Mouse (Mus musculus) left cerebral cortex, postnatal 14 days (tissue): Measurements from ENCODE around the gene H2-Ob. TPM values are rescaled to one million over a fixed set of nuclear protein-coding genes. Genes with fewer than 3 reads are reported as not detected.
A peak's percentile ranks its signal among the peaks of the same experiment; 100 is the strongest.

ENCODE experiments used
- DNase-seq, 2 experiments: peaks; one replicate each; pipeline ENCODE4 v3.0.0; 2021 to 2022; ENCODE audit warnings: low spot score in 2 of 2, mixed read lengths in 1 of 2
- intact Hi-C: fragments of 180-260 bp; cut with DNase I; formaldehyde crosslinking; loops from one replicate; pipeline ENCODE4 v1.15.1; 2025
- total RNA-seq, 2 experiments: library from RNA; stranded (reverse); gene quantifications; 2 replicates each; pipeline ENCODE4 v1.2.3; 2021

Gene H2-Ob
- total RNA-seq, 2 experiments from 2014 or later: 0.15 TPM; not detected in 1

DNA sequence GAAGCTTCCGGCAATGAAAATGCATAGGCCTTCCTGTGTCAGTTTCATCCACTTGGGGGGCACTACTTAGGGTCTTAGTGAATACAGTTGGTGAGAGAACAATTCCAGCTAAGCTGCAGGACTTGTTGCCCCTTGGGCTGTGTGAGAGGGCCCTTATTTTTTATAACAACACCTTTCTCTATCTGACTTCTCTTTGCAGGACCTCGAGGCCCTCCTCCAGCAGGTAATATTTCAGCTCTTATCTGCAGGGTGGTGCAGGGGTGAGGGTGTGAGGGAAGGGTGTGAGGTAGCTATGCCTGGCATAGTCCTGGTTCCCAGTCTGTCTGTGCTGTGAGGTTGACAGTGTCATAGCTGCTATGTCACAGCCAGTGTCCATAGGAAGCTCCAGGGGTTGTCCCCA, 29.6 kb downstream of the H2-Ob start:
- intact Hi-C loops: no loop called here
- DNase-seq: no peak

DNA sequence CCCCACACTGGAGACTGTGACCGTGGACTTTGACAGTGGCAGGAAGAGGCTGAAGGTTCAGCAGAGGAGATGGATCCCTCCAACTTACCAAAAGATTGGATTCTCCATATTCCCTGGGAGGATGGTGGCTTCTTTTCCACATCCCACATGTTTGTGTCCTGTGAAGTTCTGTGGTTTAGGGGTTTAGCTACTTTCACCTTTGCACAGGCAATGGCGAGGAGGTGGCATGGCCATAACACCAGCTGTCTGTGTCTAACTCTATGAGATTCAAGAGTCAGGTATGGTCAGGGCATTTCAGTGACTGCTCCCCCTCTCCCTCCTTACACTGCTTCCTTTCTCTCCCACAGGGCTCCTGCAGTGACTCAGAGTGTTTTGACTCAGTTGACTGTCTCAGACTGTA, 30.0 kb downstream of the H2-Ob start:
- intact Hi-C loops: no loop called here
- no peak for DNase-seq

DNA sequence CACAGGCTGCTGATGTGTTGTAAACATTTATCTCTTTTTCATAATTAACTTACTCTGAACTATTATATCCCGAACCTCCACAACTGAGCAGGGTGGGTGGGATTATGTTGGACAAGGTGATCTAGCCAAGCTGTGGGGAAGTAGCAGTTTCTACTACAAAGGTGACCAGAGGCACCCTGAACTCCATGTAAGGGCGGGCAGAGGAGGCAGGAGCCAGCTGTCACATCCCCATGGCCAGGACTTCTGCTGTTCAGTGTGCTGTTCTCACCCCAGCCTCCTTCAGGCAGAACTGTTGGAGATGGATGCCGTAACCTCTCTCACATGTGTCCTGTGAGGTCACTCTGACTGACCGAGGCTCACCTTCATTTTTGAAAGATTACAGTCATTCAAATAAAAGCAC, 31.1 kb downstream of the H2-Ob start:
- DNase-seq: no peak
- intact Hi-C loops: no loop called here

DNA sequence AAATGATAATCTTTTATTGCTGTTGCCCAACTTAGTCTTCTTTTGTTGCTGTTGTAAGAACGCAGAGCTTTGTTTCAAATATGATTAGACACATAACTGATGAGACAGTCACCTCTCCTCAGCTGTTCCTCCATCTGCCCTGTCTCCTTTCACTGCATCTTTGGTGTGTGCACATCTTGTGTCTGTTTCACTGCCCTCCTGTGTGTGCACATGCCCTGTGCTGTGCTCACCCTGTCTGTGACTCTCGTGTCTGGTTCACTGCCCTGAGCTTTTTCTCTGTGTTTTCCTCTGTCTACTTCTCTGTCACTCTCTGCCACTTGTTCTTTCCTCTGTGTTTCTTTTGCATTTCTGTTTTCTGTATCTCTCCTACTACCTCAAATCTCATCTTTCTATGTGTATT, 31.5 kb downstream of the H2-Ob start:
- DNase-seq: no peak
- intact Hi-C loops: no loop called here

DNA sequence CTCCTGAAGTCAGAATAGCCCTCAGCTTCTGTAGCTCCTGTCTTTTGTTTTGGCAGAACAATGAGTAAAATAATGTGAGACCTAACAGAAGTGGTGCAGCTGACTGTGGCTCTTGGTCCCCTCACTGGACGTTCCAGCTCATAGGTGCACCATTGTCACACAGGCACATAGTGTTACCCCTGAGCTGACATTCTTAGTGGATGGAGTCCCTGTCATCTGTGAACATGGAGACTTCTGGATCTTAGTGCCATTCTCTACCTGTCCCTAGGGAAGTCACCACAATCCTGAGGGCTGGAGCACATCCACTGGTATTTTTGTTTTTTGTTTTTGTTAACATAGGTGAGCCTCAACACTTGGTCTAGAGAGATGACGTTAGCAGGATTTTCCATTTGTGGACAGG, 32.2 kb downstream of the H2-Ob start:
- no peak for DNase-seq
- intact Hi-C loops: no loop called here

DNA sequence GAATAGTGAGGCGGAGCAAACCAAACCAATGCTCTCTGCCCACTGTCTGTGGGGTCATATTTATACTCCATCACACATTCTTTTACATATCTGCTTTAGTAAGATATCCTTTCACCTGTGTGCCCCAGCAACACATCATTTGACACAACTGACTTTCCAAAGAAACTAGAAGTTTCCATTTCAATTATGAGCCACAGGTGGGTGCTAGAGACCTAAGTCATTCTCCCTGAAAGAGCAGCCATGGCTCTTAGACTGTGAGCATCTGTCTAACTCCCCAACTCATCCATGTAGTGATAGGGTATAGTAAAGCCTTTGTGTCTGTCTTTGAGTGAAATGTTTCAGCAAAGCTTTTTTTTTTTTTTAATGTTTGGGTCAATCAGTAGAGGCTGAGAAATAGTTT, 33.4 kb downstream of the H2-Ob start:
- DNase-seq: no peak
- intact Hi-C loops: no loop called here

DNA sequence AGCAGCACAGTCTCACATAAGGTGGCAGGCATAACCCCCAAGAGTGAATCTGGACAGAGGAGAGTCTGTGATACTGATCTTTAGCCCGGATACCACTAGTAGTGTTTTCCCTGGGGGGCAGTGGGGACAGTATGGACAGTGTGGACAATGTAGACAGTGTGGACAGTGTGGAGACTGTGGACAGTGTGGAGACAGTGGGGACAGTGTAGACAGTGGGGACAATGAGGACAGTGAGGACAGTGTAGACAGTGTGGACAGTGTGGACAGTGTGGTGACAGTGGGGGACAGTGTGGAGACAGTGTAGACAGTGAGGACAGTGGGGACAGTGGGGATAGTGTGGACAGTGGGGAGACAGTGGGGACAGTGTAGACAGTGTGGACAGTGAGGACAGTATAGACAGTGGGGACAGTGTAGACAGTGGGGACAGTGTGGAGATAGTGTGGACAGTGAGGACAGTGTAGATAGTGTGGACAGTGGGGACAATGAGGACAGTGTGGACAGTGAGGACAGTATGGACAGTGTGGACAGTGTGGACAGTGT, 41.9 kb downstream of the H2-Ob start:
- DNase-seq: no peak

DNA sequence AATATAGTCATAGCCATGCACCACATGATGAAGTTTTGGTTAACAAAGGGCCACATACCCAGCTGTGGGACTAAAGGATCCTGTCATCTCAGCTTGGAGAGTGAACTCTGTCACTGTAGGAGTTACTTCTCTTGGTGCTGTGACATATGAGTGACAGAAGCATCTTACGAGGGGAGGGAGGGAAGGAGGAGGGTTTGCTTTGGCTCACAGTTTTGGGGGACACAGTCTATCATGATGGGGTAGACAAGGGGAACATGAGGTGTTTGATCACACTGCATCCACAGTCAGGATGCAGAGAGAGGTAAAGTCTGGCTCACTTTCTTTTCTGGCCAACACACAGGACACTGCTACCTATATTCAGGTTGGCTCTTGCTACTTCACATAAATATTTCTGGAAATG, 43.1 kb downstream of the H2-Ob start:
- no peak for DNase-seq
- intact Hi-C loops: no loop called here

More for the DNA sequence above, 41.9 kb downstream of the H2-Ob start:
- intact Hi-C loops: no loop called here

DNA sequence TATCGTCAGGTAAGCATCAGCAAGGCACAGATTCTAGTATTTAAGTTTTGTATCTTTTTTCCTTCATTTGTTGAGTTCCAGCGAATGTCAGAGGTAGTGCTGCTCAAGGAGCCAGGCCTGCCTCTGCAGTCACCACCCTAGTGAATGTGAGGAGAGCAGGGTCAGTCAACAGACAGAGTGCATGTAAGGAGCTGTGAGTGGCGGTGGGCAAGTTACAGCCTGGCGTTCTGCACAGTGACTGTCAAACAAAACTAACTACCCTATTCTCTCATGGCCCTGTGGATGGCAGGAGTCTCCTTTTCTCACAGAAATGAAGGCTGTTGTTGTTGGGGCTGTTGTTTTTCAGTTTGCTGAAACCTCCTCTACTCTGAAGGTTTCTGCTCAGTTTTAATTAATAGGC, 46.7 kb downstream of the H2-Ob start:
- intact Hi-C loops: no loop called here
- DNase-seq: no peak

DNA sequence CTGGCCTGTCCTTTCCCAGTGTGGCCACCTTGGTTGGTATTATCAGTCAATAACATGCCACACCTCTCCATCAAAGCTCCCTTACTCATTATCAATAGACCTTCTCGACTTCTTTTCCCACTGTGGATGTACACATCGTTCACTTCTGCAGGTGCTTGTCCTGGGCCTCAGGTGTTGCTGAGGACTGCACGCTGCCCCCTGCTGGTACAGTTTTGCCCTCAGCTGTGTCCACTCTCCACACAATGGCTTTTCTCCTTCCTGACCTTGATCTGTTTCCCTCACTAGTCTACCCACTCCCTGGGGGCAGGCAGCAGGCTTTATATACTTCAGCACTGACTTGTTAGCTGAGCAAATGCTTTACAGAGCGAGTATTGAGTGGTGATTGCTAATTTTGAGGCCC, 47.1 kb downstream of the H2-Ob start:
- DNase-seq: no peak
- intact Hi-C loops: no loop called here

DNA sequence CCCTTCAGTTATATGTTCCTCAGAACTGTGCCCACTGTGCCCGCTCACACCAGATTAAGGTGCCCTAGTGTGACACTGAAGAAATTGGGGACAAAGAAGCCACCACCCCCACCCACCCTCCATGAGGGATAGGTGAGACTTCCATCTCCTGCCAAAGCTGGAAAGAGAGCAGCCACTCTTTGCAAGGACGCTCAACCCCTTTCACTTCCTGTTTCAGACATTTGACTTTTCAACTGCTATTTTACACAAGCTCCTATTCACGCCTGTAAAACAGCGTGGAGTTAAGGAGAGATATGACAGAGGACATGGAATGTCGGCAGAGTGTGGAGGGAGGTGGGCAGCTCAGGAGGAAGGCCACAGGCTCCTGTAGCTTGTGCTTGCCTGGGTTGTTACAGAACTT, 47.8 kb downstream of the H2-Ob start:
- intact Hi-C loops: no loop called here
- DNase-seq: no peak

DNA sequence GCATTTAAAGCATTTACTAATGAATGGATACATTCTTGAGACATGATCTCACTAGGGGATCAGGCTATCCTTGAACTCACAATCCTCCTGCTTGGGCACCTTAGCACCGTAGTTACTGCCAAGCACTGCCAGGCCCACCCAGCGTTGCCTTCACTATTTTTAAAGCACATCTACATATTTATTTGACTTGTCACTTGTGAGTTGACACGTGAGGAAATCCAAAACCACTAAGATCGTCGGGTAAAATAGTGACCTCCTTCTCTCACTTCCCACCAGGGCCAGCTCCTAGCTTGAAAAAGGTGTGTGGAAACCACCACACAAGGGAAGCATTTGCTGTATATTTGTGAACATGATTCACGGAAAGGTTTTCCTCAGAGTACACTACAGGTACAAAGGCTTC, 48.3 kb downstream of the H2-Ob start:
- intact Hi-C loops: no loop called here
- no peak for DNase-seq

DNA sequence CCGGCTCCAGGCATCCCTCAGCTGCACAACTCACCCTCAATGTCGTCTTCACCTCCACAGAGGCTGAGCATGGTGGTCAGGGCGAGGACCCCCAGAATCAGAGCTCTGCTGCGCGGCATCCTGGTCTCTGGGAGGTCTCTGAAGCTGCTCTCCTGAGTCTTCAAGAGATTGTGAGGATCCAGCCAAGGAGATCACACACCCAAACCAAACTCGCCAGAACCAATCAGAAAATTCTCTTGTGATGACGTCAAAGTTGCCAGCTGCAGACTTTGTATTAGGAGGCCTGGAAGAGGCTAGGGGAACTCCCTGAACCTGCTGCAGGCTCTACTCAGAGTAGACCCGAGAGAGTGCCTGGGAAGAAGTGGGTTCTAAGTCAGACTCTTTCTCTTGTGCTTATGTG, 48.9 kb downstream of the H2-Ob start, which contains the start of gene H2-Aa:
Gene H2-Aa, minus strand, starts transcription at position 176 of the 400 bp plus-strand sequence.
- peak; percentile 84 to 89 for DNase-seq
- intact Hi-C loops: no loop called here

DNA sequence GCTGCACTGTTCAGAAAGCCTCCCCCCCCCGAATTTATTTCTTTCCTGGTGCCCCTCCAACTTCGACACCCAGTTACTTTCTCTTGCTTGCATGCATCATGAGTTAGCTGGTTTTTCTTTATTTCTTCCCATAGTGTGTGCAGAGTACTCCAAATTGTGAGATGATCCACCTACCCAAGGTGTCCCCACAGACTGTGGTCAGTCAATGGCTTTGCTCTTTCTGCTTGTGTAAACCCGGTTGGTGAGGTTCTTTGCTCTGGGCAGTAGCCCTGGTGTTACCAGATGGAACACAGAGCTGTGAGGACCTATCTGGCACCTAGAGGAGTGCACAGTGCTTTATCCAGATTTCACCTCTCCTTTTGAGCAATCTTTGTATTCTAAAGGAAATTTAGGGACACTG, 49.4 kb downstream of the H2-Ob start:
- no peak for DNase-seq
- intact Hi-C loops: no loop called here

DNA sequence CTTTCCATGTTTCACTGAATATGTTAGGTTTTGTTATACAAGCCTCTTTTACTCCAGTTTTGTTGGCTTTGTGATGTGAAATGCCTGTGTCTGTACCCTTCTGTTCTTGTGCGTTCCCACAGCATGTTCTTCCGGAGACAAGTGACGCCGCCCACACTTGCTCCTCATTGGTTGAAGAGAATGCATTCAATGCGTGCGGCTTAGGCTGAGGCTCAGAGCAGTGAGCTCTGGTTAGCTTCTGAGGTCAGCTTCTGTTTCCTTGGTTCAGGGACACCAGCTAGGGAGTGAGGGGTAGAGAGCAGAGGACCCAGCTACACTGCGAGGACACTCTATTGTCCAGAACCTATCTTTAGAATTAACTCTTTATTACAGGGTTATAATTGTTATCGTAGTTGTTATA, 52.9 kb downstream of the H2-Ob start:
- DNase-seq: peak; percentile 87 to 89
- intact Hi-C loops: no loop called here

DNA sequence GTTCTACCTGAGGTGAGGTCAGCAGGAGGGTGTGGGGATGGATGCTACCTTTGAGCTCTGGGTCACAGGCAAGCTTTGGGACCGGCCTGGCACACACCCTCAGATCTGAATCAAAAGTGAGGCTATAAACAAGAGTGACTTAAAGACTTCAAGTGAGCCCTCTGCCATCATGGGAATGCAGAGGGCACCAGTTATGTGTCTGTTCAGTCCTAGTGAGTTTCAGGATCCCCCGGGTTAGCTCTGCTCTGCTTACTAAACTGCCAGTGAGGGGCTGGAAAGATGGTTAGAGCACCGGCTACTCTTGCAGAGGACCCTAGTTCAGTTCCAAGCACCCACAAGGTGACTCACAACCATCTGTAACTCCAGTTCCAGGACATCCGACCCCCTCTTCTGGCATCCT, 53.9 kb downstream of the H2-Ob start:
- intact Hi-C loops: no loop called here
- DNase-seq: no peak

DNA sequence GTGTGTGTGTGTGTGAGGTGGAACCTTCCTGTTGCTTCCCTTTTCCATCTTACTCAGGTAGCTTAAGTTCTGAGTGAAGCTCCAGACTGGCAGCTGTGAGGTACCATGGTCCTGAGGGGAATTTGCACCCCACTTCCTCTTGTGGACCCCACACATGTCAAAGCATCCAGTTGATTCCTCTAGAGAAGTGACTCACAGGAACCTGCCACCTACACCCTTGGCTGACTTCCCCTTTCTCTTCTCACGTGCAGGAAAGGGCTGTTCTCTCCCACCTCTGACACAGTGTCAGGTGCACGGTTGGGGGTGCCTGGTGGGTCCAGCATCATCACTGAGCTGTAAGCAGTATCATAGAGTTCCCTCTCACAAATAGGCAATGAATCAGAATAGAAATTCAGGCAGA, 54.8 kb downstream of the H2-Ob start:
- DNase-seq: no peak
- intact Hi-C loops: no loop called here

DNA sequence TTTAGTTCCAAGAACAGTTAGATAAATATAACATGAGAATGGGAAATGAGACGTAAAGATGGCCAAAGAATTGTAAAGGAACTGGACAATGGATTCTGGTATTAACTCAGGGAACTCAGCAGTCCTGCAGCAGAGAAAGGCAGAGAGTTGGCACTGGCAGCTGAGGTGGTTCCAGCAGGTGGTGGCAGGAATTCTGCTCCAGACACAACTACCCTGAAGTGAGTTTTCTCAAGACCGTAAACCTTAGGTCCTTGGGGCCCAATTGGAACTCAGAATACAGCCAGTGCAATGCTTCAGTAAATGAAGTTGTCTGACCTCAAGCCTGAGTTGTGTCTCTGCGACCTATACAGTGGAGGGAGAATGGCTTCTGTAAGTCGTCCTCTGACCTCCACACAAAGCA, 55.5 kb downstream of the H2-Ob start:
- DNase-seq: no peak
- intact Hi-C loops: no loop called here

DNA sequence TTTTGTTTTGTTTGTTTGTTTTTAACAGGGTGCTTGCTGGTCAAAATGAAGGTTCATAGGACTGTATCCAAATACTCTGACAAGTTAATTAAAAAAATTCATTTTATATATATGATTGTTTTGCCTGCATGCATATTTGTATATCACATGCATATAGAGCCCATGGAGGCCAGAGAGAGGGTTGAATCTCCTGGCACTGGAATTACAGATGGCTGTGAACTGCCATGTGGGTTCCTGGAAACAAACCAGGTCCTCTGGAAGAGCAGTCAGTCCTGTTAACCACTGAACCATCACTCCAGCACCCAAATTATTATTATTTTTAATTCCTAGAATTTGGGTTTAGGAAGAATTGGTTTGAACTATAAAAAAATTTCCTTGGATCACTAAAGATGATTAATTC, 56.6 kb downstream of the H2-Ob start:
- intact Hi-C loops: no loop called here
- no peak for DNase-seq

DNA sequence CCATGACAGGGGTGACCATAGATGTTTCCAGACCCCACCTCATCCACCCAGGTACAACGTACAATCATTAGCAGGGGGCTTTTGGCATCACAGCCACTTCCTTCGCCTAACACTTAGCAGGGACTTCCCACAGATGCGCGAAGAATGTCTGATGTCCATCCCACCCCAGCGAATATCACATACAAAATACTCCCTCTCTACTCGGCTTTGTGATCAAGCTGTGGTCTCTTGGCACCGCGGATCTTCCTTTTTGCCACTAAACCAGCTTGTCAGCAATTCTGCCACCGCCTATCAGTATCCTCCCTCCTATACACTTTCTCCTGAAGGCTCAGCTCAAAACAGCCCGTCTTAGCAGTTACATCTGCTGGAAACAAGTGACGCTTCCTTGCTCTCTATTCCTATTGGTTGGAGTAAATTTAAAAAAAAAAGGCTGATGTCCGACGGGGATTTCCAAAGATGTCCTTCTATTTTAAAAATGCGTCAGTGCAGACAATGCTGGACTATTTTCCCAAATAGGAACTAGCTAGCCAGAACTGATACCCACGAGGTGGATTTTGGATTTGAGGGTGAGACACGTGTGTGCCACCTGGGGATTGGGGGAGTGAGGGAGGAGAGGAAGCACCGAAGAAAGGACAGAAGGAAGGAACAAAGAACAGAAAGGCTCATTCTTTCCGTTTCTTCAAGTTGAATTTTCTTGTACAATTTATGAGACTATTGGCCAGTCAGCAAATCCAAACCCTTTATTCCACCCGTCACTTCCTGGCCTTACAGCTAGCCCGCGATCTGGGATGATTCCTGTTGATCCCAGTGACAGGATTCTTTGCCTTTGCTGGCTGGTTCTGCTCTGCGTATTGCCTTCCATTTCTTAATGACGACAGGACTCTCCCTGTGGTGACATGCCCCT, 57.4 kb downstream of the H2-Ob start:
- intact Hi-C loops: no loop called here
- DNase-seq: peak; percentile 75 to 89

DNA sequence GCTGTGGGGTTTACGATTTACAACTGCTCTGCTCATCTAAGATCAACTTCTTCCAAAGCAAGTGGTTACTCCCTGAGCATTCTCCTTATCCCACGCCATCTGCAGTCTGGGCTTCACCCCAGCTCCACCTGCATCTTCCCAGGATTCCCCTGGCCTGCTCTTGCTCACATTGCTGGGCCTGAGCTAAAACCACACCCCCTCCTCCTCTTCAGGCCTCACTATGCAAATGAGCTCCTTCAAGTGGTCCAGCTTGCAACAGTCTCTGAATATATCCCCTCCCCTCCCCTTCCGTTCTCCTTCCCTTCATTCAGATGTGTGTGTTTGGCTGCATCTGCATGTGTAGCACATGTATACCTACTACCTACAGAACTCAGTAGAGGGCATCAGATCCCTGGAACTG, 60.7 kb downstream of the H2-Ob start:
- intact Hi-C loops: no loop called here
- no peak for DNase-seq
